Mouse (Mus musculus): ENCODE results near the gene Ankib1. TPM values are rescaled to one million over a fixed set of nuclear protein-coding genes. Genes with fewer than 3 reads are reported as not detected.
"Not testable (repeated sequence)": the region's sequence is repeated elsewhere in the genome, so short reads cannot be mapped to it uniquely, and the experiment has no call there.

Gene Ankib1
- polyA plus RNA-seq, 1 experiment from 2014 or later = 12.4 TPM

GRCm38 (mm10) chr5:3657085-3657484 is 145.6 kb downstream of the Ankib1 start, which contains the start of gene Gatad1:
Gene Gatad1, minus strand, starts transcription at chr5:3657185.
- WGBS = 77% methylated on average over 5 of the region's 5 CpGs
- H3K36me3 ChIP-seq (ENCODE audit: control insufficient read depth, insufficient read depth, low read length) = no peaks in the 10 kb centered on the region
- no peak within 1 kb of the TSS for H3K4me3 ChIP-seq (ENCODE audit: low read depth, low read length)
- H3K27ac ChIP-seq (ENCODE audit: low read depth) = no peak within 1 kb of the TSS
- no peaks in the 10 kb centered on the region for H3K4me1 ChIP-seq (replicated peaks; ENCODE audit: control insufficient read depth, insufficient read depth, low read length)
- no peak for DNase-seq (ENCODE audit: low spot score)
- no peak within 1 kb of the TSS for H3K9ac ChIP-seq (ENCODE audit: low read length)
- ATAC-seq (replicated peaks; ENCODE audit: low FRiP score, low TSS enrichment, low read depth) = no peak
- no peak within 1 kb of the TSS for H3K4me2 ChIP-seq (ENCODE audit: low read length)
- H3K27me3 ChIP-seq (replicated peaks; ENCODE audit: control insufficient read depth, insufficient read depth, low read length) = no peaks in the 10 kb centered on the region
- no peaks in the 10 kb centered on the region for H3K9me3 ChIP-seq (ENCODE audit: control insufficient read depth, low read length)

DNA sequence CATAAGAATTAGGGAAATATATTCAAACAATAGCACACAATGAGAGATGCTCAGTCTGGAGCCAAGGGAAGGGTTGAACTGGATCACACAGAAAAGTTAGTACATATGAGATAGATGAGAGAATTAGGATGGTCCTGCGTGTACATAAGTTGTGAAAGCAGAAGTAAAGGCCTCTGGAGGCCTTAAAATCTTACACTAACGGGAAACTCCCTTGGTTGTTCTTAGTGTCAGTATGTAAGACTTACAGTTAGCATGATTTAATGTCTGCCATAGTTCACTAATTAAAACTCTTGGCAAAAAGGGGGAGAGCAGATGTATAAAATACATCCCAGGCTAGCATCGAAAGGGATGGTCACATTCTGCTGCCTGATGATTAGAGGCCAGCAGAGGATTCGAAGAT is 148.9 kb downstream of the Ankib1 start:
- WGBS = 89% methylated on average over 4 of the region's 4 CpGs
- H3K27ac ChIP-seq (ENCODE audit: low read depth) = no peak overlapping the region
- DNase-seq (ENCODE audit: low spot score) (no peak), ATAC-seq (replicated peaks; ENCODE audit: low FRiP score, low TSS enrichment, low read depth) (no peak)
- H3K27me3 ChIP-seq (replicated peaks; ENCODE audit: control insufficient read depth, insufficient read depth, low read length) = no peaks in the 10 kb centered on the region
- H3K9me3 ChIP-seq (ENCODE audit: control insufficient read depth, low read length) = no peaks in the 10 kb centered on the region
- no peak overlapping the region for H3K4me3 ChIP-seq (ENCODE audit: low read depth, low read length)
- H3K36me3 ChIP-seq (ENCODE audit: control insufficient read depth, insufficient read depth, low read length) = no peaks in the 10 kb centered on the region
- no peak overlapping the region for H3K9ac ChIP-seq (ENCODE audit: low read length)
- H3K4me2 ChIP-seq (ENCODE audit: low read length) = no peak overlapping the region
- H3K4me1 ChIP-seq (replicated peaks; ENCODE audit: control insufficient read depth, insufficient read depth, low read length) = no peaks in the 10 kb centered on the region

GRCm38 (mm10) chr5:3652903-3653575 is 149.7 kb downstream of the Ankib1 start:
- not testable (repeated sequence) for H3K9me3 ChIP-seq (ENCODE audit: control insufficient read depth, low read length); DNase-seq (ENCODE audit: low spot score); ATAC-seq (replicated peaks; ENCODE audit: low FRiP score, low TSS enrichment, low read depth); H3K4me3 ChIP-seq (ENCODE audit: low read depth, low read length); H3K27ac ChIP-seq (ENCODE audit: low read depth); H3K36me3 ChIP-seq (ENCODE audit: control insufficient read depth, insufficient read depth, low read length); H3K4me2 ChIP-seq (ENCODE audit: low read length); H3K4me1 ChIP-seq (replicated peaks; ENCODE audit: control insufficient read depth, insufficient read depth, low read length); H3K9ac ChIP-seq (ENCODE audit: low read length); H3K27me3 ChIP-seq (replicated peaks; ENCODE audit: control insufficient read depth, insufficient read depth, low read length)
- 90% methylated on average over 15 of the region's 25 CpGs for WGBS

GRCm38 (mm10) chr5:3651621-3652020 is 151.1 kb downstream of the Ankib1 start:
- no peak for ATAC-seq (replicated peaks; ENCODE audit: low FRiP score, low TSS enrichment, low read depth)
- Histone ChIP-seq H3K9me3 (ENCODE audit: control insufficient read depth, low read length) (no peaks in the 10 kb centered on the region), H3K4me3 (ENCODE audit: low read depth, low read length) (no peak overlapping the region), H3K27me3 (replicated peaks; ENCODE audit: control insufficient read depth, insufficient read depth, low read length) (no peaks in the 10 kb centered on the region), H3K9ac (ENCODE audit: low read length) (no peak overlapping the region), H3K27ac (ENCODE audit: low read depth) (no peak overlapping the region), H3K36me3 (ENCODE audit: control insufficient read depth, insufficient read depth, low read length) (no peaks in the 10 kb centered on the region), H3K4me2 (ENCODE audit: low read length) (no peak overlapping the region), H3K4me1 (replicated peaks; ENCODE audit: control insufficient read depth, insufficient read depth, low read length) (no peaks in the 10 kb centered on the region)
- no peak for DNase-seq (ENCODE audit: low spot score)
- 88% methylated on average over 5 of the region's 5 CpGs for WGBS

DNA sequence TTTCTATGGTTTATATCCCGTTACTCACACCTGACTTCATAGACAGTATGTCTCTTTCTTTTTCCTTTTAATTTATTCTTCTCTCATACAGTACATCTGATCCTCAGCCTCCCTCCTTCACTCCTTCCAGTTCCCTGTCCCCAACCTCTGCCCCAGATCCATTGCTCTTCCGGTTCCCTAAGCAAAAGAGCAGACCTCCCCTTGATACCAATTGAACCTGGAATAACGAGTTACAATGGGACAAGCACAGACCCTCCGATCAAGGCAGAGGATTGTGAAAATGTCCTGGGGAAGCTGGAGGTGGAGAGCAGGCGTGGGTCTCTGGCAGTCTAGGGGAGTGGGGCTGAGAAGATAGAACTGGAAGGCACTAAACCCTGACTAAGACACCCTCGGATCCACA is 151.8 kb downstream of the Ankib1 start, which contains the start of gene Tmbim7:
Tmbim7 (plus strand) TSS at position 301 of the 400 bp plus-strand sequence.
- Histone ChIP-seq H3K27me3 (replicated peaks; ENCODE audit: control insufficient read depth, insufficient read depth, low read length) (no peaks in the 10 kb centered on the region), H3K4me1 (replicated peaks; ENCODE audit: control insufficient read depth, insufficient read depth, low read length) (peaks cover 3% of the 10 kb centered on the region; the same call in 1 of the 2 replicates), H3K9ac (ENCODE audit: low read length) (no peak within 1 kb of the TSS), H3K9me3 (ENCODE audit: control insufficient read depth, low read length) (no peaks in the 10 kb centered on the region), H3K4me3 (ENCODE audit: low read depth, low read length) (no peak within 1 kb of the TSS), H3K27ac (ENCODE audit: low read depth) (no peak within 1 kb of the TSS), H3K4me2 (ENCODE audit: low read length) (no peak within 1 kb of the TSS), H3K36me3 (ENCODE audit: control insufficient read depth, insufficient read depth, low read length) (no peaks in the 10 kb centered on the region)
- DNase-seq (ENCODE audit: low spot score) = no peak
- no peak for ATAC-seq (replicated peaks; ENCODE audit: low FRiP score, low TSS enrichment, low read depth)
- WGBS = 81% methylated on average over 6 of the region's 6 CpGs

DNA sequence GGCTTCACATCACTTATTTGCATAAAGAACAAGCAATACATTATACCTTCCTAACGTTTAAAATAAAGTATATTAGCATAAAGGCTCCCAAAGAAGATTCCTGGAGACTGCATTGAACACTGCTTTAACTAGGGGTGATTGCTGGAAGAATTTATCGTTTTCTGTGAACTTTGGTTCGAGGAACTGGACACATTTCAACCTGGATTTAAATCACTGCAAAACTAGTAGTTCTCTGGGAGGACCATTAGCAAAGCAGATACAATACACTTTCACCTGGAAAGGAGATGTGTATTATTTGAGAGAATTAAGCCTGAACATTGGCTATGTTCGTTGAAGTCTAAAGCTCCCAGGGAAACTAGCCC is 153.9 kb downstream of the Ankib1 start:
- H3K4me2 ChIP-seq (ENCODE audit: low read length) = no peak overlapping the region
- no peak for ATAC-seq (replicated peaks; ENCODE audit: low FRiP score, low TSS enrichment, low read depth)
- no peak for DNase-seq (ENCODE audit: low spot score)
- H3K27ac ChIP-seq (ENCODE audit: low read depth) = no peak overlapping the region
- no peak overlapping the region for H3K9ac ChIP-seq (ENCODE audit: low read length)
- no peaks in the 10 kb centered on the region for H3K27me3 ChIP-seq (replicated peaks; ENCODE audit: control insufficient read depth, insufficient read depth, low read length)
- H3K4me1 ChIP-seq (replicated peaks; ENCODE audit: control insufficient read depth, insufficient read depth, low read length) = peaks cover 9% of the 10 kb centered on the region
- no peak overlapping the region for H3K4me3 ChIP-seq (ENCODE audit: low read depth, low read length)
- WGBS = 71% methylated on average over 4 of the region's 4 CpGs
- H3K9me3 ChIP-seq (ENCODE audit: control insufficient read depth, low read length) = no peaks in the 10 kb centered on the region
- H3K36me3 ChIP-seq (ENCODE audit: control insufficient read depth, insufficient read depth, low read length) = peaks cover 17% of the 10 kb centered on the region

GRCm38 (mm10) chr5:3648206-3648848 is 154.4 kb downstream of the Ankib1 start:
- peaks cover 9% of the 10 kb centered on the region for H3K4me1 ChIP-seq (replicated peaks; ENCODE audit: control insufficient read depth, insufficient read depth, low read length)
- H3K27ac ChIP-seq (ENCODE audit: low read depth) = no peak overlapping the region
- 48% methylated on average over 4 of the region's 4 CpGs for WGBS
- H3K27me3 ChIP-seq (replicated peaks; ENCODE audit: control insufficient read depth, insufficient read depth, low read length) = no peaks in the 10 kb centered on the region
- H3K4me2 ChIP-seq (ENCODE audit: low read length) = peak overlapping the region; percentile 78
- peaks cover 20% of the 10 kb centered on the region for H3K36me3 ChIP-seq (ENCODE audit: control insufficient read depth, insufficient read depth, low read length)
- H3K9me3 ChIP-seq (ENCODE audit: control insufficient read depth, low read length) = no peaks in the 10 kb centered on the region
- ATAC-seq (replicated peaks; ENCODE audit: low FRiP score, low TSS enrichment, low read depth) = peak; percentile 6; the same call in 1 of the 2 replicates
- H3K4me3 ChIP-seq (ENCODE audit: low read depth, low read length) = peak overlapping the region; percentile 13; the same call in 1 of the 2 replicates
- no peak overlapping the region for H3K9ac ChIP-seq (ENCODE audit: low read length)
- DNase-seq (ENCODE audit: low spot score) = no peak

DNA sequence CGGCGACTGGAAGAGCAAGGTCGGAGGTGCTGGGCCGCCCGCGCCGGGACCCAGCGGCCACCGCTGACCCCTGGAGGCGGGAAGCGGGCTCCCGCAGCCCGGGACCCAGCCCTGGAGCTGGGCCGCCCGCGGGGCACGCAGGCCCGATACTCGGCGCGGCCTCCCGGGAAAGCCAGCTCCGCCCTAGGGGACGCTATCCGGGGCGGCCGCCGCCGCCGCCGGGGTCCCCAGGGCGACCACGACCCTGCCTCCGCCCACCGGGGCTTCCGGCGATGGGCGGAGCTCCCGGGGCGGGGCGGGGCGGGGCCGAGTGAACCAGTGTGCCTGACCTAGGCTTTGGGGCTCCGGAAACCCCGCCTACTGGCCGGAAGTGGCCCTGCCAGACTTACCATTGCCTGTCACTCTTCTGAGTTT is 155.0 kb downstream of the Ankib1 start:
- ATAC-seq (replicated peaks; ENCODE audit: low FRiP score, low TSS enrichment, low read depth) (peak; percentile 98), DNase-seq (ENCODE audit: low spot score) (no peak)
- Histone ChIP-seq H3K36me3 (ENCODE audit: control insufficient read depth, insufficient read depth, low read length) (peaks cover 27% of the 10 kb centered on the region), H3K4me1 (replicated peaks; ENCODE audit: control insufficient read depth, insufficient read depth, low read length) (peaks cover 9% of the 10 kb centered on the region), H3K4me2 (ENCODE audit: low read length) (peak overlapping the region; percentile 78), H3K4me3 (ENCODE audit: low read depth, low read length) (peak overlapping the region; percentile 85), H3K9me3 (ENCODE audit: control insufficient read depth, low read length) (no peaks in the 10 kb centered on the region), H3K27ac (ENCODE audit: low read depth) (peak overlapping the region; percentile 90), H3K9ac (ENCODE audit: low read length) (peak overlapping the region; percentile 86), H3K27me3 (replicated peaks; ENCODE audit: control insufficient read depth, insufficient read depth, low read length) (no peaks in the 10 kb centered on the region)
- WGBS = 2% methylated on average over 24 of the region's 46 CpGs
